Mouse (Mus musculus) hindbrain, embryonic 11.5 days (tissue): ENCODE measurements around the gene Ccdc36. TPM values are rescaled to one million over a fixed set of nuclear protein-coding genes. Genes with fewer than 3 reads are reported as not detected.

Experiments
- ATAC-seq: fragments of 200-750 bp; cut with Nextera tagmentation; 2 replicates; pipeline ENCODE4 v1.8.0; 2017; ENCODE audit warnings: mild to moderate bottlenecking, moderate TSS enrichment, moderate library complexity; ENCODE audit not compliant: low FRiP score
- DNase-seq: peaks from one replicate; pipeline ENCODE4 v3.0.0-alpha.2; 2015; ENCODE audit warnings: low spot score
- H3K27ac ChIP-seq: fragments of 300-500 bp; sonication (generic); 2 replicates; pipeline ENCODE4 v1.5.1; 2014; ENCODE audit warnings: mild to moderate bottlenecking, low read depth, low read length
- H3K27me3 ChIP-seq: fragments of 300-500 bp; sonication (generic); 2 replicates; pipeline ENCODE4 v1.6.1; 2014; ENCODE audit warnings: mild to moderate bottlenecking, low read length, moderate library complexity, mixed read lengths; ENCODE audit not compliant: control insufficient read depth, insufficient read depth
- H3K36me3 ChIP-seq: fragments of 300-500 bp; sonication (generic); 2 replicates; pipeline ENCODE4 v1.6.1; 2014; ENCODE audit warnings: mild to moderate bottlenecking, low read length, moderate library complexity, mixed read lengths; ENCODE audit not compliant: control insufficient read depth, insufficient read depth
- H3K4me1 ChIP-seq: fragments of 300-500 bp; sonication (generic); replicated peaks from 2 replicates; pipeline ENCODE4 v1.6.1; 2014; ENCODE audit warnings: low read length, mixed read lengths; ENCODE audit not compliant: control insufficient read depth, insufficient read depth
- H3K4me2 ChIP-seq: fragments of 300-500 bp; sonication (generic); replicated peaks from 2 replicates; pipeline ENCODE4 v1.6.1; 2014; ENCODE audit warnings: mild to moderate bottlenecking, low read depth, low read length
- H3K4me3 ChIP-seq: fragments of 300-500 bp; sonication (generic); 2 replicates; pipeline ENCODE4 v1.5.1; 2014; ENCODE audit warnings: low read depth, low read length
- H3K9ac ChIP-seq: fragments of 300-500 bp; sonication (generic); 2 replicates; pipeline ENCODE4 v1.6.1; 2014; ENCODE audit warnings: low read depth, low read length
- H3K9me3 ChIP-seq: fragments of 300-500 bp; sonication (generic); 2 replicates; pipeline ENCODE4 v1.6.1; 2016; ENCODE audit warnings: low read length; ENCODE audit not compliant: control insufficient read depth
- whole genome bisulfite sequencing: fragments of 180-500 bp; shearing (Covaris S2); extraction: QIAGEN DNeasy Blood & Tissue Kit; methylation state at CpG from one replicate; pipeline ENCODE4 v1.1.7; 2014; 5-methylcytosine and 5-hydroxymethylcytosine counted together
- polyA plus RNA-seq: library from polyadenylated mRNA; unstranded; fragments of >200 nt; fragmentation: Nextera tagmentation; extraction: Ambion mirVana; gene quantifications from 2 replicates; pipeline ENCODE4 v1.2.1, GENCODE M21; 2014

The Ccdc36 gene
- polyA plus RNA-seq, 1 experiment from 2014 or later = 1.6 TPM

- Histone ChIP-seq H3K27ac (no peak overlapping the region), H3K4me3 (no peak overlapping the region), H3K27me3 (no peaks in the 10 kb centered on the region), H3K4me2 (no peak overlapping the region), H3K4me1 (no peaks in the 10 kb centered on the region), H3K9me3 (no peaks in the 10 kb centered on the region), H3K9ac (no peak overlapping the region), H3K36me3 (peaks cover 24% of the 10 kb centered on the region)
- ATAC-seq = no peak
- no peak for DNase-seq
- 92% methylated on average over 4 of the region's 4 CpGs for WGBS
These were observed 49.0 kb downstream of the Ccdc36 start for GRCm38 (mm10) chr9:108379294-108379693.

- Histone ChIP-seq H3K4me1 (no peaks in the 10 kb centered on the region), H3K27ac (no peak overlapping the region), H3K36me3 (peaks cover 21% of the 10 kb centered on the region), H3K9ac (no peak overlapping the region), H3K9me3 (no peaks in the 10 kb centered on the region), H3K27me3 (no peaks in the 10 kb centered on the region), H3K4me2 (no peak overlapping the region), H3K4me3 (no peak overlapping the region)
- WGBS = 96% methylated on average over 5 of the region's 5 CpGs
- no peak for DNase-seq
- no peak for ATAC-seq
These were observed 49.5 kb downstream of the Ccdc36 start for GRCm38 (mm10) chr9:108378736-108379135.

- Histone ChIP-seq H3K4me2 (no peak overlapping the region), H3K4me1 (no peaks in the 10 kb centered on the region)
These were observed 50.0 kb downstream of the Ccdc36 start for GRCm38 (mm10) chr9:108378234-108378633.

More at GRCm38 (mm10) chr9:108378234-108378633, 50.0 kb downstream of the Ccdc36 start:
- ATAC-seq (no peak), DNase-seq (no peak)
- H3K27ac ChIP-seq = no peak overlapping the region
- H3K27me3 ChIP-seq = no peaks in the 10 kb centered on the region
- no peak overlapping the region for H3K4me3 ChIP-seq
- H3K9ac ChIP-seq = no peak overlapping the region
- H3K36me3 ChIP-seq = peaks cover 19% of the 10 kb centered on the region
- WGBS = 91% methylated on average over 9 of the region's 9 CpGs
- H3K9me3 ChIP-seq = no peaks in the 10 kb centered on the region

Other genes with a start within 250 kb of the Ccdc36 start
- 3.9 and 4.4 TPM in 2 replicates for gene Bsn, start 238.1 kb downstream of the Ccdc36 start, polyA plus RNA-seq
- gene Dag1, start 164.5 kb downstream of the Ccdc36 start, polyA plus RNA-seq = 51.0 and 52.0 TPM in 2 replicates
- gene Nicn1, start 138.1 kb downstream of the Ccdc36 start, polyA plus RNA-seq = 64.5 and 66.4 TPM in 2 replicates
- gene Amt, start 131.6 kb downstream of the Ccdc36 start, polyA plus RNA-seq = 20.5 and 23.8 TPM in 2 replicates
- gene Rhoa, start 122.4 kb downstream of the Ccdc36 start, polyA plus RNA-seq = 270 and 295 TPM in 2 replicates
- 31.0 and 35.0 TPM in 2 replicates for gene Tcta, start 122.3 kb downstream of the Ccdc36 start, polyA plus RNA-seq
- 821 and 840 TPM in 2 replicates for gene Gpx1, start 89.6 kb downstream of the Ccdc36 start, polyA plus RNA-seq
- gene Usp4, start 80.6 kb downstream of the Ccdc36 start, polyA plus RNA-seq = 131 and 143 TPM in 2 replicates
- 1.0 and 1.8 TPM in 2 replicates for gene 1700102P08Rik, start 35.7 kb downstream of the Ccdc36 start, polyA plus RNA-seq
- not detected in 2 replicates for gene BC048562, start 8.0 kb upstream of the Ccdc36 start, polyA plus RNA-seq
- gene Ccdc71, start 32.0 kb upstream of the Ccdc36 start, polyA plus RNA-seq = 44.1 TPM in 2 replicates
- gene Klhdc8b, start 33.1 kb upstream of the Ccdc36 start, polyA plus RNA-seq = 23.8 and 28.8 TPM in 2 replicates
- 11.3 and 13.4 TPM in 2 replicates for gene Lamb2, start 51.3 kb upstream of the Ccdc36 start, polyA plus RNA-seq
- 58.9 and 60.4 TPM in 2 replicates for gene Usp19, start 62.1 kb upstream of the Ccdc36 start, polyA plus RNA-seq
- gene Qars, start 79.2 kb upstream of the Ccdc36 start, polyA plus RNA-seq = 98.1 and 101 TPM in 2 replicates
- 154 and 166 TPM in 2 replicates for gene Qrich1, start 88.3 kb upstream of the Ccdc36 start, polyA plus RNA-seq
- 163 and 169 TPM in 2 replicates for gene Impdh2, start 131.8 kb upstream of the Ccdc36 start, polyA plus RNA-seq
- gene Ndufaf3, start 138.9 kb upstream of the Ccdc36 start, polyA plus RNA-seq = 58.8 and 59.4 TPM in 2 replicates
- 175 and 177 TPM in 2 replicates for gene Dalrd3, start 141.4 kb upstream of the Ccdc36 start, polyA plus RNA-seq
- 114 and 124 TPM in 2 replicates for gene Wdr6, start 150.3 kb upstream of the Ccdc36 start, polyA plus RNA-seq
- 6.7 and 8.6 TPM in 2 replicates for gene P4htm, start 169.2 kb upstream of the Ccdc36 start, polyA plus RNA-seq
- gene Arih2, start 220.9 kb upstream of the Ccdc36 start, polyA plus RNA-seq = 41.6 and 49.1 TPM in 2 replicates
- 22.8 and 27.5 TPM in 2 replicates for gene Slc25a20, start 233.6 kb upstream of the Ccdc36 start, polyA plus RNA-seq